ENCODE assay signal across 13 mouse cellular contexts in genomic region chr1:70866137-70866536, GRCm38 (mm10).
DNase-seq lines count a peak whose midpoint lies in the region; ATAC-seq and TF ChIP-seq lines count a peak whose summit lies in the region.
"Had no signal": no experiment of that assay in that cellular context is flagged by ENCODE, and none has a peak within 500 bp of the region (broad histone marks: within the 10 kb centered on the region; RNA-seq: fewer than 3 reads in every experiment).

No protein-coding gene starts in this region.

- H3K27me3 ChIP-seq in forebrain, postnatal 0 days (ENCODE audit: insufficient read depth, low read length), result no peaks in the 10 kb centered on the region
- no peaks in the 10 kb centered on the region for H3K27me3 ChIP-seq in forebrain, embryonic 12.5 days
- no peaks in the 10 kb centered on the region for H3K27me3 ChIP-seq in lung, postnatal 0 days (replicated peaks; ENCODE audit: insufficient read depth, low read length)
- H3K27me3 ChIP-seq: hindbrain, embryonic 15.5 days; limb, embryonic 12.5 days; lung, embryonic 15.5 days had no signal

- no peak overlapping the region for H3K9ac ChIP-seq in forebrain, postnatal 0 days
- no peak overlapping the region for H3K9ac ChIP-seq in forebrain, embryonic 12.5 days
- no peak overlapping the region for H3K9ac ChIP-seq in lung, postnatal 0 days (replicated peaks; ENCODE audit: low read depth)
- H3K9ac ChIP-seq: hindbrain, embryonic 15.5 days; limb, embryonic 12.5 days; lung, embryonic 15.5 days had no signal

- no peaks in the 10 kb centered on the region for H3K9me3 ChIP-seq in forebrain, postnatal 0 days (ENCODE audit: low read length)
- no peaks in the 10 kb centered on the region for H3K9me3 ChIP-seq in forebrain, embryonic 12.5 days
- H3K9me3 ChIP-seq in lung, postnatal 0 days (ENCODE audit: low read length), result no peaks in the 10 kb centered on the region
- H3K9me3 ChIP-seq: hindbrain, embryonic 15.5 days; limb, embryonic 12.5 days; lung, embryonic 15.5 days had no signal

- no peak overlapping the region for H3K27ac ChIP-seq in forebrain, postnatal 0 days (ENCODE audit: low read depth, low read length)
- no peak overlapping the region for H3K27ac ChIP-seq in forebrain, embryonic 12.5 days
- H3K27ac ChIP-seq in lung, postnatal 0 days (ENCODE audit: low read length), result no peak overlapping the region
- H3K27ac ChIP-seq: hindbrain, embryonic 15.5 days; limb, embryonic 12.5 days; lung, embryonic 15.5 days; stomach, postnatal 0 days had no signal

- DNase-seq in forebrain, postnatal 0 days, result no peak
- peak; percentile 4 for DNase-seq in lung, postnatal 10 days
- no peak for DNase-seq in lung, postnatal 0 days (ENCODE audit: low spot score)
- peak; percentile 38 for DNase-seq in adrenal gland, postnatal 25 days
- peak; percentile 75 for DNase-seq in heart, postnatal 4 days
- no peak for DNase-seq in urinary bladder, postnatal 14 days (ENCODE audit: low spot score)
- DNase-seq: kidney, adult 8-10 months had no signal

- no peak overlapping the region for H3K4me3 ChIP-seq in forebrain, postnatal 0 days (ENCODE audit: low read depth, low read length)
- no peak overlapping the region for H3K4me3 ChIP-seq in forebrain, embryonic 12.5 days (replicated peaks)
- no peak overlapping the region for H3K4me3 ChIP-seq in lung, postnatal 0 days (ENCODE audit: low read depth, low read length)
- H3K4me3 ChIP-seq: hindbrain, embryonic 15.5 days; limb, embryonic 12.5 days; lung, embryonic 15.5 days had no signal

- WGBS in forebrain, postnatal 0 days, result 56% methylated on average over 5 of the region's 5 CpGs
- 84% methylated on average over 5 of the region's 5 CpGs for WGBS in forebrain, embryonic 12.5 days
- 60% methylated on average over 5 of the region's 5 CpGs for WGBS in lung, postnatal 0 days

- ATAC-seq in forebrain, postnatal 0 days, result 0 out of 2 replicates have a peak, but pooled peaks have one; percentile 5
- ATAC-seq in forebrain, embryonic 12.5 days (ENCODE audit: low FRiP score), result no peak
- no peak for ATAC-seq in lung, postnatal 0 days
- no peak for ATAC-seq in CD4-positive, CD25-positive, alpha-beta regulatory T cell, adult 4 months

- no peak for TF ChIP-seq CTCF in forebrain, postnatal 0 days (IDR thresholded peaks at IDR 0.05; ENCODE audit: low read depth)
- TF ChIP-seq CTCF in lung, postnatal 0 days (IDR thresholded peaks at IDR 0.05), result no peak

- TF ChIP-seq EP300 in lung, postnatal 0 days (IDR thresholded peaks at IDR 0.05), result no peak

- no peaks in the 10 kb centered on the region for H3K36me3 ChIP-seq in forebrain, postnatal 0 days (ENCODE audit: insufficient read depth)
- no peaks in the 10 kb centered on the region for H3K36me3 ChIP-seq in forebrain, embryonic 12.5 days (replicated peaks)
- H3K36me3 ChIP-seq in lung, postnatal 0 days (ENCODE audit: insufficient read depth, low read length), result no peaks in the 10 kb centered on the region
- H3K36me3 ChIP-seq: hindbrain, embryonic 15.5 days; limb, embryonic 12.5 days; lung, embryonic 15.5 days had no signal

- no peaks in the 10 kb centered on the region; the same call in 1 of the 2 replicates for H3K4me1 ChIP-seq in forebrain, postnatal 0 days (ENCODE audit: insufficient read depth)
- no peaks in the 10 kb centered on the region for H3K4me1 ChIP-seq in forebrain, embryonic 12.5 days
- H3K4me1 ChIP-seq in lung, postnatal 0 days (ENCODE audit: insufficient read depth, low read depth, low read length), result no peaks in the 10 kb centered on the region
- H3K4me1 ChIP-seq: hindbrain, embryonic 15.5 days; limb, embryonic 12.5 days had no signal

- H3K4me2 ChIP-seq in forebrain, postnatal 0 days (ENCODE audit: low read depth), result no peak overlapping the region
- H3K4me2 ChIP-seq in forebrain, embryonic 12.5 days, result no peak overlapping the region
- no peak overlapping the region for H3K4me2 ChIP-seq in lung, postnatal 0 days (replicated peaks; ENCODE audit: low read depth, low read length)
- H3K4me2 ChIP-seq: hindbrain, embryonic 15.5 days; limb, embryonic 12.5 days; lung, embryonic 15.5 days had no signal

Comparison
In these comparisons a context has a peak if more than half of its experiments do, and no peak if none do; other contexts are left out.
1. DNase-seq: peak in lung, postnatal 10 days (single experiment), adrenal gland, postnatal 25 days (single experiment) and heart, postnatal 4 days (single experiment); none in forebrain, postnatal 0 days (single experiment), lung, postnatal 0 days (single experiment) and urinary bladder, postnatal 14 days (single experiment).